Mouse (Mus musculus): ENCODE data around the gene Cd247.

DNA sequence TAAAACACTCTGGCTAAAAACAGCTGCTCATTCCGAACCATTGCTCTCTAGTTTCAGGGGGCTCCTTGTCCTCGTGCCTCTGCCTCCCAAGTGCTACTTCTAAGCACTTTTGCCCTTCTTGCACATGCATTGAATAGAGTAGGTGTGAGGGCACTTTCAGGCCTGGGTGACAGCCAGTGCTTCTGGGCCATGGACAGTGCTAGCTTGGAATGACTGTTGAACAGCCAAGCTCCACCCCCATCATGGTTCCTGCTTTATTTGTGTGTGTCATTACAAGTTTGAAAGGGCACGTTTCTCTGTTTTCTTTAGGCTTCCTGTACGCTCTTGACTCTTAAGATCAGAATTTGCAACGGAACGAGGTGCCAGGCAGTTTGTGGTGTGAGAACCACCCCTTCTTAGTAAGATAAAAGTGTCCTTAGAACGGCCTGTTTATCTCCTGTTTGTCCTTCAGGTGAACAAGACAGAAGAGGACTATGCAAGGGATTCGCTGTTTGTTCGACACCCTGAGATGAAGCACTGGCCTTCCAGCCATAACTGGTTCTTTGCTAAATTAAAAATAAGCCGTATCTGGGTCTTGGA lies 18.2 kb upstream of the Cd247 start:
- TF ChIP-seq CTCF (IDR thresholded peaks at IDR 0.05; ENCODE audit: borderline replicate concordance, insufficient read depth, low read depth, low read length): no peak
- TF ChIP-seq POLR2A (IDR thresholded peaks at IDR 0.05; ENCODE audit: borderline replicate concordance, insufficient read depth, low read length): no peak

Data from cerebellum, adult 2 months (tissue).